Mouse (Mus musculus) urinary bladder, adult 18-20 months (tissue): ENCODE data around the gene Pramef25.
"Not testable (repeated sequence)": the region's sequence is repeated elsewhere in the genome, so short reads cannot be mapped to it uniquely, and the experiment has no call there.

Experiments
- DNase-seq, 2 experiments: peaks; one replicate each; pipeline ENCODE4 v3.0.0; 2022; ENCODE audit warnings: low spot score in 2 of 2, mixed read lengths in 2 of 2

Gene Pramef25

DNA sequence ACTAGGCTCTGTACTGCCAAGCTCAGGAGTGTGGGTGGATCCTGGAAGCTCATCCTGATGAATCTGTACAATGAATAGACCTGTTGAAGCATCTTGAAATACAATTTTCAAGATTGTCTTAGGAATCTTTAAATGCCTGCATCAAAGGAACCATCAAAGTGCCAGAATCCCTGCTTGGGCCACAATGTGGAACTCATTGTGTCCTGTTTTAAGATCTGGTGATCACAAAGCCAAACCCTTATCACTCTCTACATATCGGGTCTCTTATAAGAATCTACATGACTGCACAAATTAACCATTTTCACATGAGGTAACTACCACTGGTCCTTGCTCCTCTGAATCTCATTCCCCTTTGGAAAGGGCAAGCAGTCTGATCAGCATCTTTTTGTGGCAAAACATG lies at the start of gene Pramef25:
Pramef25 (minus strand) TSS at position 101 of the 400 bp plus-strand sequence.
- not testable (repeated sequence) for DNase-seq

GRCm38 (mm10) chr4:143994269-143994668 lies 43.5 kb upstream of the Pramef25 start, which contains the start of gene Pramef17:
Gene Pramef17 (minus strand): TSS chr4:143994369.
- DNase-seq = not testable (repeated sequence)

- DNase-seq = peak; percentile 20 to 67
Observed at GRCm38 (mm10) chr4:143988126-143988525, 37.3 kb upstream of the Pramef25 start.

DNA sequence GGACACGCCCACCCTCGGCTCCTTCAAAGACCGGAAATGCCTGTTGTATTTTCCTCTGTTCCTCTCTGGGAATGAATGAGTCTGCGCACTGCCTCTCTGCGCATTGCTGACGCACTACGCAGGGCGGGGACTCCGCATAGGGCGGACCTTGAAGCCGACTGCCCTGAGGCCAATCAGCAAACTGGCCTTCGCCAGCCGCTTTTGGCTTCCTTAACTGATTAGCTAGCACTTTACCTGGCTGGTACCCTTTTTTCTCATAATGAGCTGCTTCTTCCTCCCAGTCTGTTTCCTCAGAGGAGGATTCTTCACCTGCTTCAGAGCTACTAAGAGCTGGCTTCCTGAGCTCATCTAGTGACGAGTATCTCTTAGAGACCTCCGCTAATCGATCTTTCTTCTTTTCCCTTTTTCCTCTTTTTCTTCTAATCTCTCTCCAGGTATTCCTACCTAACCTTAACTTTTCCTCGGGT lies 36.7 kb upstream of the Pramef25 start:
- DNase-seq = peak; percentile 21 to 43

DNA sequence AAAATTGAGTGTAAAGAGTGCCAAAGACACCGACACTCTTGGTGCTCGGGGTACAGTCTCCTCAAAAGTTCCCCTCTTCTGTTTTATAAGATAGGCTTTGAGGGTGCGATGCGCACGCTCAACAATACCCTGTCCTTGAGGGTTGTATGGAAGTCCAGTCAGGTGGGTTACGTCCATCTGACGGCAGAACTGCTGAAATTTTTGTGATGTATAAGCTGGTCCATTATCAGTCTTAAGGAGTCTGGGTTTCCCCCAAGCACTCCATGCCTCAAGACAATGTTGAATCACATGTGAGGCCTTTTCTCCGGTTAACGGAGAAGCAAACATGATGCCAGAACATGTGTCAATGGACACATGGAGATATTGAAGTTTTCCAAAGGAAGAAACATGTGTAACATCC lies 34.9 kb upstream of the Pramef25 start:
- peak; percentile 10 to 27 for DNase-seq

DNA sequence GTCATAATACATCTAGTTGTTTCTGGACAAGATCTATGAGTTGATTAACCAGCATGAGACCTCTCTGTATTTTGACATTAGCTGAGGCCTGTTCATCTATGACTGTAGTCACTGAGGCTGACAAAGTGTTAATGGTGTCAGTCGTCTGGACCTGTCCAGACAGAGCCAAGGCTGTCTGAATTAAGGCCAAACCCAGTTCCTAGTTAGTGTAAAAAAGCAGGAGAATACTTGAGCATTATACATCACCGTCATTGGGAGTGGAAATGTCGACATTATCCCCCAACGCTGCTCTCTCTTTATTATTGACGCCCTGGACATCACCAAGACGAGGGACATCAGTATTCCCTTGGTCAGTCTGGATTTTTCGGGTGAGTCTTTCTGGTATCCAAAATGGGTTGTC lies 34.3 kb upstream of the Pramef25 start:
- DNase-seq = peak; percentile 3 to 16

DNA sequence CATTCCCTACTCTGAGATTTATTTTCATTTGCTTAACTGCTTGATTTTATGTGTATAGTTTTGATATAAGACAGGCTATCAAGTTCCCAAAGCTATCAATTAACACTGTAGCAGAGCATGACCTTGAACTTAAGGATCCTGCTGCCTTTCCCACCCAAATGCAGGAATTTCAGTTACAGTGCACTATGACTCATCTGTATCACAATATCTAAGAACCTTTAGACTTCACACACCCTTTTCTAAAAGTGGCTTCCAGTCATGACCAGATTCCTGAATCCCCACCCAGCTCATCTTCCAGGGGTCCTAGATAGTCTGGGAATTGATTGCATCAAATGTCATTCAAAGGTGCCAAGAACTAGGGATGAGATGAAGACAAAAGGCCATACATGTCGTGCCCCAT lies 32.6 kb upstream of the Pramef25 start:
- DNase-seq = not testable (repeated sequence)

GRCm38 (mm10) chr4:143966850-143967249 lies 16.0 kb upstream of the Pramef25 start, which contains the start of gene Gm13101:
Gene Gm13101 (minus strand): TSS chr4:143966950.
- DNase-seq = not testable (repeated sequence)

GRCm38 (mm10) chr4:143900280-143900679 lies 50.5 kb downstream of the Pramef25 start, which contains the start of gene Pramef6:
Gene Pramef6 (minus strand): TSS chr4:143900380.
- not testable (repeated sequence) for DNase-seq
